Mouse (Mus musculus) CH12.LX (cell line): Measurements from ENCODE around the gene Cacna1c. TPM values are rescaled to one million over a fixed set of nuclear protein-coding genes. Genes with fewer than 3 reads are reported as not detected.

Source experiments
- DNase-seq: peaks from one replicate; pipeline ENCODE4 v3.0.0-alpha.2; 2013; ENCODE audit errors: extremely low read depth
- H3K27ac ChIP-seq: 2 replicates; pipeline ENCODE4 v1.5.1; 2012; ENCODE audit warnings: low read depth, mild to moderate bottlenecking, control low read depth, moderate library complexity; ENCODE audit not compliant: insufficient read depth
- H3K27me3 ChIP-seq: replicated peaks from 2 replicates; pipeline ENCODE3; 2012; ENCODE audit warnings: inconsistent platforms
- H3K36me3 ChIP-seq, 2 experiments: replicated peaks in 1 of 2; 2 replicates each; pipeline versions ENCODE3 to v1.6.1; 2012; ENCODE audit warnings: inconsistent platforms in 1 of 2, low read length in 1 of 2, mild to moderate bottlenecking in 1 of 2, mixed read lengths in 1 of 2, moderate library complexity in 1 of 2; ENCODE audit not compliant: control insufficient read depth in 1 of 2, insufficient read depth in 1 of 2
- H3K4me1 ChIP-seq, 2 experiments: 2 replicates each; pipeline ENCODE4 v1.6.1; 2012; ENCODE audit warnings: inconsistent platforms in 1 of 2, moderate library complexity in 1 of 2; ENCODE audit not compliant: insufficient read depth in 2 of 2, control insufficient read depth in 1 of 2
- H3K4me2 ChIP-seq: 2 replicates; pipeline ENCODE4 v1.6.1; 2012; ENCODE audit warnings: low read depth, mild to moderate bottlenecking, control low read depth; ENCODE audit not compliant: poor library complexity, insufficient read depth, severe bottlenecking
- H3K4me3 ChIP-seq, 3 experiments: fragments of 150-350 bp in 1 of 3; sonication (generic) in 1 of 3; replicated peaks in 1 of 3; 2 replicates each; pipeline versions ENCODE3 to v1.5.1; 2011 to 2012; ENCODE audit warnings: low read depth in 2 of 3, low read length in 2 of 3, mild to moderate bottlenecking in 2 of 3, moderate library complexity in 2 of 3, control low read depth in 1 of 3, improper control_type of control experiment in 1 of 3, inconsistent platforms in 1 of 3, mixed read lengths in 1 of 3; ENCODE audit not compliant: poor library complexity in 1 of 3
- H3K79me2 ChIP-seq: replicated peaks from 2 replicates; pipeline ENCODE4 v1.6.1; 2012; ENCODE audit warnings: mild to moderate bottlenecking, moderate library complexity; ENCODE audit not compliant: control insufficient read depth, poor library complexity, insufficient read depth, severe bottlenecking; ENCODE audit errors: extremely low read depth
- H3K9ac ChIP-seq: 2 replicates; pipeline ENCODE4 v1.6.1; 2012; ENCODE audit warnings: low read depth, mild to moderate bottlenecking, control low read depth, moderate library complexity; ENCODE audit not compliant: insufficient read depth
- H3K9me3 ChIP-seq: replicated peaks from 2 replicates; pipeline ENCODE3; 2012; ENCODE audit warnings: low read length, inconsistent platforms, mixed read lengths
- BHLHE40 ChIP-seq: IDR thresholded peaks from 2 replicates; pipeline ENCODE4 v1.6.1; 2011; ENCODE audit warnings: mild to moderate bottlenecking, low read depth, low read length, improper control_type of control experiment
- CHD1 ChIP-seq: IDR thresholded peaks from 2 replicates; pipeline ENCODE4 v1.6.1; 2012; ENCODE audit warnings: low read depth, low read length, improper control_type of control experiment, inconsistent platforms
- E2F4 ChIP-seq: IDR thresholded peaks from 2 replicates; pipeline ENCODE4 v1.6.1; 2011; ENCODE audit warnings: low read depth, low read length, improper control_type of control experiment; ENCODE audit not compliant: insufficient replicate concordance
- ELF1 ChIP-seq: IDR thresholded peaks from 2 replicates; pipeline ENCODE4 v1.6.1; 2014; ENCODE audit warnings: low read depth, mild to moderate bottlenecking, inconsistent platforms, low read length, improper control_type of control experiment
- EP300 ChIP-seq: IDR thresholded peaks from 2 replicates; pipeline ENCODE4 v1.6.1; 2011; ENCODE audit warnings: low read length, improper control_type of control experiment
- ETS1 ChIP-seq: conservative IDR thresholded peaks from 2 replicates; pipeline ENCODE4 v1.6.1; 2012; ENCODE audit warnings: low read depth, mild to moderate bottlenecking, inconsistent platforms, low read length, improper control_type of control experiment, moderate library complexity
- GABPA ChIP-seq: IDR thresholded peaks from 2 replicates; pipeline ENCODE4 v1.6.1; 2012; ENCODE audit warnings: low read depth, low read length, improper control_type of control experiment, inconsistent platforms; ENCODE audit not compliant: insufficient replicate concordance
- HCFC1 ChIP-seq: IDR thresholded peaks from 2 replicates; pipeline ENCODE4 v1.6.1; 2012; ENCODE audit warnings: low read depth, mild to moderate bottlenecking, inconsistent platforms, low read length, improper control_type of control experiment
- KAT2A ChIP-seq: IDR thresholded peaks from 2 replicates; pipeline ENCODE4 v1.6.1; 2012; ENCODE audit warnings: low read length, improper control_type of control experiment, inconsistent platforms; ENCODE audit not compliant: insufficient replicate concordance
- MAFK ChIP-seq: IDR thresholded peaks from 2 replicates; pipeline ENCODE4 v1.6.1; 2011; ENCODE audit warnings: low read length, improper control_type of control experiment; ENCODE audit not compliant: insufficient replicate concordance
- MAX ChIP-seq: IDR thresholded peaks from 2 replicates; pipeline ENCODE4 v1.6.1; 2011; ENCODE audit warnings: low read length, improper control_type of control experiment
- MAZ ChIP-seq: IDR thresholded peaks from 2 replicates; pipeline ENCODE4 v1.6.1; 2012; ENCODE audit warnings: low read depth, mild to moderate bottlenecking, inconsistent platforms, low read length, improper control_type of control experiment, moderate library complexity
- MEF2A ChIP-seq: IDR thresholded peaks from 2 replicates; pipeline ENCODE4 v1.6.1; 2014; ENCODE audit warnings: low read depth, mild to moderate bottlenecking, inconsistent platforms, low read length, improper control_type of control experiment, borderline replicate concordance
- MXI1 ChIP-seq: IDR thresholded peaks from 2 replicates; pipeline ENCODE4 v1.6.1; 2011; ENCODE audit warnings: mild to moderate bottlenecking, low read depth, low read length, improper control_type of control experiment
- NELFE ChIP-seq: IDR thresholded peaks from 2 replicates; pipeline ENCODE4 v1.6.1; 2011; ENCODE audit warnings: low read depth, low read length, improper control_type of control experiment
- RAD21 ChIP-seq: IDR thresholded peaks from 2 replicates; pipeline ENCODE4 v1.6.1; 2011; ENCODE audit warnings: low read depth, mild to moderate bottlenecking, low read length, improper control_type of control experiment, moderate library complexity
- SIN3A ChIP-seq: IDR thresholded peaks from 2 replicates; pipeline ENCODE4 v1.6.1; 2012; ENCODE audit warnings: low read length, improper control_type of control experiment, inconsistent platforms
- SMC3 ChIP-seq: IDR thresholded peaks from 2 replicates; pipeline ENCODE4 v1.6.1; 2011; ENCODE audit warnings: low read depth, low read length, improper control_type of control experiment
- TBP ChIP-seq: conservative IDR thresholded peaks from 2 replicates; pipeline ENCODE4 v1.6.1; 2011; ENCODE audit warnings: low read depth, low read length, improper control_type of control experiment
- TCF12 ChIP-seq: IDR thresholded peaks from 2 replicates; pipeline ENCODE4 v1.6.1; 2014; ENCODE audit warnings: low read depth, mild to moderate bottlenecking, inconsistent platforms, low read length, improper control_type of control experiment
- USF1 ChIP-seq: IDR thresholded peaks from 2 replicates; pipeline ENCODE4 v1.6.1; 2014; ENCODE audit warnings: low read depth, mild to moderate bottlenecking, inconsistent platforms, low read length, improper control_type of control experiment
- USF2 ChIP-seq: conservative IDR thresholded peaks from 2 replicates; pipeline ENCODE4 v1.6.1; 2011; ENCODE audit warnings: low read depth, low read length, improper control_type of control experiment
- ZKSCAN1 ChIP-seq: IDR thresholded peaks from 2 replicates; pipeline ENCODE4 v1.6.1; 2012; ENCODE audit warnings: low read depth, inconsistent platforms, low read length, improper control_type of control experiment, borderline replicate concordance
- ZMIZ1 ChIP-seq: IDR thresholded peaks from 2 replicates; pipeline ENCODE4 v1.6.1; 2012; ENCODE audit warnings: low read depth, mild to moderate bottlenecking, inconsistent platforms, low read length, improper control_type of control experiment
- ZNF384 ChIP-seq: IDR thresholded peaks from 2 replicates; pipeline ENCODE4 v1.6.1; 2012; ENCODE audit warnings: low read depth, low read length, improper control_type of control experiment, inconsistent platforms
- dilution Hi-C: fragments of 300-500 bp; cut with MboI; formaldehyde crosslinking; loops from 2 replicates; pipeline ENCODE4 v1.14.3; 2020; ENCODE audit warnings: low sequenced_read_pairs; ENCODE audit not compliant: extremely low pct_unique_long_range_greater_than_20kb, extremely low pct_ligation_motif_present
- in situ Hi-C: fragments of 300-500 bp; cut with MboI; formaldehyde crosslinking; loops from 3 replicates; pipeline ENCODE4 v1.14.3; 2019; ENCODE audit warnings: low sequenced_read_pairs, low pct_ligation_motif_present, low pct_unique_long_range_greater_than_20kb, mixed read lengths
- polyA plus RNA-seq: library from polyadenylated mRNA; unstranded; fragments of >175 nt; gene quantifications from 2 replicates; pipeline ENCODE4 v1.2.1, GENCODE M21; 2012; ENCODE audit warnings: low read depth; ENCODE audit not compliant: insufficient read length
- total RNA-seq, 2 experiments: library from RNA; depleted of rRNA; stranded (reverse); fragments of 300-350 nt in 1 of 2; fragments of >200 nt in 1 of 2; gene quantifications; 2 replicates each; pipeline ENCODE4 v1.2.3; 2012 to 2014

The Cacna1c gene
- total and polyA plus RNA-seq, 3 experiments, result 0.04 TPM; not detected in 2

GRCm38 (mm10) chr6:118644866-118645265 lies 551.4 kb downstream of the Cacna1c start:
- Histone ChIP-seq H3K36me3 (no peaks in the 10 kb centered on the region), H3K4me3 (no peak overlapping the region), H3K9me3 (no peaks in the 10 kb centered on the region), H3K9ac (no peak overlapping the region), H3K27me3 (peaks cover 88% of the 10 kb centered on the region), H3K4me2 (no peak overlapping the region), H3K79me2 (no peaks in the 10 kb centered on the region), H3K4me1 (peaks cover 0 to 5% of the 10 kb centered on the region in 2 experiments; a peak in 1 of 4 replicates), H3K27ac (no peak overlapping the region)
- DNase-seq, result no peak
- TF ChIP-seq MAZ (no peak), RAD21 (no peak), MXI1 (no peak), TBP (no peak), KAT2A (no peak), CHD1 (no peak), E2F4 (no peak), BHLHE40 (no peak), MAFK (no peak), USF2 (no peak), USF1 (no peak), ZNF384 (no peak), ZMIZ1 (no peak), EP300 (no peak), ELF1 (no peak), TCF12 (no peak), MAX (no peak)
- dilution Hi-C loops, result no loop called here
- in situ Hi-C loops, result no loop called here

GRCm38 (mm10) chr6:118643541-118643940 lies 552.7 kb downstream of the Cacna1c start:
- H3K4me1 ChIP-seq, result peaks cover 0 to 5% of the 10 kb centered on the region in 2 experiments; a peak in 1 of 4 replicates
- no peak overlapping the region for H3K4me2 ChIP-seq
- in situ Hi-C loops, result no loop called here
- H3K27me3 ChIP-seq, result peaks cover 90% of the 10 kb centered on the region
- no peaks in the 10 kb centered on the region for H3K36me3 ChIP-seq
- no peak for DNase-seq
- TF ChIP-seq MAX, result no peak
- no peak for TF ChIP-seq ETS1
- TF ChIP-seq HCFC1, result no peak
- no peak for TF ChIP-seq MAFK
- TF ChIP-seq ZKSCAN1, result no peak
- TF ChIP-seq KAT2A, result no peak
- TF ChIP-seq CHD1, result no peak
- TF ChIP-seq NELFE, result no peak
- no peak for TF ChIP-seq SIN3A
- no peak for TF ChIP-seq GABPA
- TF ChIP-seq SMC3, result no peak
- no peak for TF ChIP-seq MEF2A
- no peak for TF ChIP-seq MAZ
- TF ChIP-seq, all 38 proteins: peak for 0
- H3K27ac ChIP-seq, result no peak overlapping the region
- no peak overlapping the region for H3K4me3 ChIP-seq
- dilution Hi-C loops, result no loop called here
- H3K9ac ChIP-seq, result no peak overlapping the region
- no peaks in the 10 kb centered on the region for H3K79me2 ChIP-seq
- H3K9me3 ChIP-seq, result no peaks in the 10 kb centered on the region
